Mouse (Mus musculus) bone marrow macrophage, adult 2 months (primary cell): ENCODE results near the gene Axdnd1.

Experiments used
- CTCF ChIP-seq: IDR thresholded peaks from 2 replicates; pipeline ENCODE4 v1.5.1; 2012; ENCODE audit warnings: low read depth, mild to moderate bottlenecking, low read length, moderate library complexity
- POLR2A ChIP-seq: IDR thresholded peaks from 2 replicates; pipeline ENCODE4 v1.6.1; 2012; ENCODE audit warnings: mild to moderate bottlenecking, low read depth, low read length, borderline replicate concordance

GRCm38 (mm10) chr1:156432498-156432897, 11.5 kb upstream of the Axdnd1 start:
- TF ChIP-seq CTCF (no peak), POLR2A (no peak)
